Mouse (Mus musculus): Measurements from ENCODE around the gene Myo1e.
A peak's percentile ranks its signal among the peaks of the same experiment; 100 is the strongest.

Gene Myo1e

DNA sequence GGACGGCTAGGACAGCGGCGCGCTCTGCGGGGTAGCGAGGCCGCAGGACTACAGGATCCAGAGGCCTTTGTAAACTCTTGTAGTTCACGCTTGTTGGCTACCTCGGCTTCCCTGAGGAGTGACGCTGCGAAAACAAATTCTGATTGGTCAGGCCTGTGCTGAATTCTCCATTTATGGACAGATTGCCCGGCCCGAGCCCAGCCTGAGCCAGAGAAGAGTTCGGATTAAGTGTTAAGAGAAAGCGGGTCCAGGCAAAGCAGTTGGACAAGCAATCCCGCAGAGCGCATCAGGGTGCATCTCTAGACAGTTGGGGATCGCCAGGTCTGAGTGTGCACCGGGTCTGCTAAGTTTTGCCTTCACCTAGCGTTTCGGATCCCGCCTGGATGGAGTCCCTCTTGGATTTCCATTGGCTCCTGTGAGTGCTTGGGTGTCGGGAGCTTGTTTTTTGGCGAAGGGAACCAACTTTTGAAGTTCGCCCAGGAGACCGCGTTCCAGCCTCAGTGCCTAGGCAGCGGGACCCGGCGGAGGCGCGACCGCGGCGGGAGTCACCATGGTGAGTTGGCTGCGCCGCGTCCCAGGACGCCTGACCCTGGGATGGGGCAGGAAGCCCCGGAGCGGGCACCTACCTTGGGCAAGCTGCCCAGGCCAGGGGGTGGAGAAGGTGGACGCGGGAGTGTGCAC lies at the start of gene Myo1e:
Myo1e (plus strand) TSS at position 200 of the 681 bp plus-strand sequence.
- DNase-seq (ENCODE audit: low read depth, low spot score), result peak; percentile 87

DNA sequence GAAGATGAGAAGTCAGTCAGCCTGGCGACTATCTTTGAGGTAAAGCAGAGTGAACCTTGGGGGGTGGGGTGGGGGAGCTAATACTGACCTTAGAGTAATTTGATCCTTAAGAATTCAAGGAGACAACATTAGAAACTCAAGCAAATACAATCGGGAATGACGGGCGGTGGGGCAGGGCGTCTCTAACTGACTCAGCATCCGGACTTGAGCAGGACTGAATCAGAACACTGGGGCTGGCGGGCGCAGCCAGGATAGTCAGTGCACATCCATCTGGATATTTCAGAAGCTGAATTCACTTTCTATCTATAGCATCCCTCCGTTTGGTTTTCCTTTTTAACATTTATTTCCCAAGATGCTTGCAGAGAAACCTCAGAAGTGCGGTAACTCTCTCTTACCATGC lies 47.1 kb upstream of the Myo1e start:
- DNase-seq (ENCODE audit: low read depth, low spot score), result no peak

- peak; percentile 43 for DNase-seq (ENCODE audit: low read depth, low spot score)
Measured at GRCm38 (mm10) chr9:70168973-70169372, 38.2 kb upstream of the Myo1e start.

DNA sequence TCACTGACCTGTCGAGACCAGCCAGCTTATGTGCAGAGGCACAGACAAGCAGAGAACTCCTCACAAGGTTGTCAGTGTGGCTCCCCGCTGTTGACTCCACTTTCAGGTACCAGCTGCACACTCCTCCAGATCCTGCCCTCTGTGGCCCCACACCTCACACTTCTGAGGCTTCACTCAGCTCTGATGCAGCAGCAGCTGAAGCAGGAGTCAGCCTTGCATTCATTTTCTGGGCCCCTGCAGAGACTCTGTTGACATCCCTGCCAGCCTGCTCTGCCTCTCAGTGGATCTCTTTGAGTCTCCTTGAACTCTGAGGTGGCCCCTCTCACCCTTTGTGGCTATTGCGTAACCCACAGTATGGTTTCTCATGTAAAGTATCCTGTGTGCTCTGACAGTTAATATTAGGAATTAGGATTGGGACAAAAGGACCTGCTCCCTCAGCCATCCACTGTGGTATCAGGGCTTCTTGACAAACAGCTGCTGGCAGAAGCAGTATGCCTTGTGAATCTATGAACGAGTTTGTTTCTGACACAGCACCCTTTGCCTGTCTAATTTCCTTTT lies 32.8 kb upstream of the Myo1e start:
- DNase-seq (ENCODE audit: low read depth, low spot score), result no peak

GRCm38 (mm10) chr9:70174896-70175295 lies 32.3 kb upstream of the Myo1e start:
- DNase-seq (ENCODE audit: low read depth, low spot score), result no peak

- no peak for DNase-seq (ENCODE audit: low read depth, low spot score)
Measured at GRCm38 (mm10) chr9:70176291-70176690, 30.9 kb upstream of the Myo1e start.

DNA sequence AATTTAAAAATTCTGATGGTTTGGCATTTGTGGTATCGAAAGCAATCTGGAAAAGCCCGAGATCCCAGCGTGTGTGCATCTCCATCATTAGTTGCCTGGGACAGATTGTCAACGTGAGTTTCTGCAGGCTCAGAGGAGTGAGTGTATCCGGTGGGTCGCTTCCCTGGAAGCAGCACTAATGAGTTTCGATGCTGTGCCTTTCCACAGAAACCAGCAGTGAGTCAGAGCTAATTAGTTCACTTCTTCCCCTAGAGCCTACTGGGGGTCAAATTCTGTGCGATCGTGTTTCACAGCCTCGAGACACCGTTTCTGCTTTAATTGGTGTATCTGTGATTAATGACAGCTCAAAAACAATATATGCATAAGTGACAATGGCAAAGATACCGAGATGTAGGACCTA lies 25.4 kb upstream of the Myo1e start:
- DNase-seq (ENCODE audit: low read depth, low spot score), result no peak

DNA sequence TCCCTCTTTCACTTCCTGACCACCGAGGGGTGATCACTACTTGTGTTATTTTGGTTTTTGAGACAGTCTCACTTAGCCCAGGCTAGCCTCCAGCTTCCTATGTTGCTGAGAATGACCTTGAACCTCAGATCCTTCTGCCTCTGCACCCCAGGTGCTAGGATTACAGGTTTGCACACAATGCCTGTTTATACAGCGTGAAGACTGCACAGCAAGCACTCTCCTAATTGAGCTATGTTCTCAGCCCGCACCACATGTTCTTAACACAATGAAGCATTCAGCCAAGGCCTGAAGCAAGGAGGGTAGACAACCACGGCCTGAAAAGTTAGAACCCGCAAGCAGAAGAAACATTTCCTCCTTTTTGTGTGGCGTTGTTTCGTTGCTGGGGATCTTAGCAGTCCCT lies 24.5 kb upstream of the Myo1e start:
- no peak for DNase-seq (ENCODE audit: low read depth, low spot score)

- no peak for DNase-seq (ENCODE audit: low read depth, low spot score)
Measured at GRCm38 (mm10) chr9:70192336-70192735, 14.8 kb upstream of the Myo1e start.

DNA sequence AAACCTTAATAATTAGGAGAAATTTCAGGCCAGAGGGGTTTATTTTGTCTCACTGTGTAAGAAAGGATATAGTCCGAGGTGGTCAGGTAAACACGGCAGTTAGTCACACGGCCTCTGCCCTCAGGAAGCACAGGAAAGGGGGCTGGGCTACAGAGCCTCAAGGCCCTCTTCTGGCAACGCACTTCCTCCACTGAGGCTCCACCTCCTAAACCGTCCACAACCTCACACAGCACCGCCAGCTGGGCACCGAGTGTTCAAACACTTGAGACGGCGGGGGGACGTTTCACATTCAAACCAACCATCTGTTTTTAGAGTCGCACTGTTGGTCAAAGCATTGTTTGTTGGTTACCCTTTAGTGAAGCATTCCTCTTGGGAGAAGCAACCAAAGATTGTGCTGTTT lies 12.5 kb upstream of the Myo1e start:
- no peak for DNase-seq (ENCODE audit: low read depth, low spot score)

GRCm38 (mm10) chr9:70196956-70197659 lies 10.0 kb upstream of the Myo1e start:
- peak; percentile 15 for DNase-seq (ENCODE audit: low read depth, low spot score)

DNA sequence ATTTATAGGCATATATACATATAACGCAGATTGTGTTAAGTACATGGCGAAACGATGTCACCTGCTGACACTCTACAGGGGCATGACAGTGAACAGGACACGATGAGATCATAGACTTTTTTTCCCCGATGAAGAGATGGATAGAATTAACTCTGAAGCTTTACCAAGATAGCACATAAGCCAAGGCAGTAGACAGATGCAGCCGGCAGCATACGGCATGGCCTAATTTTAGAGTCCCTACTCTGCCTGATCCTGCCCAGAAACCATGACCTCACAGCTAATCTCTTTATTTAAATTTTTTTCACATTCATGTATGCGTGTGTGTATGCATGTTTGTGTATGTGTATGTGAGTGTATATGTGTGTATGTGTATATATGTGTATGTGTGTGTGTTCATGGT lies 9.2 kb upstream of the Myo1e start:
- no peak for DNase-seq (ENCODE audit: low read depth, low spot score)

DNA sequence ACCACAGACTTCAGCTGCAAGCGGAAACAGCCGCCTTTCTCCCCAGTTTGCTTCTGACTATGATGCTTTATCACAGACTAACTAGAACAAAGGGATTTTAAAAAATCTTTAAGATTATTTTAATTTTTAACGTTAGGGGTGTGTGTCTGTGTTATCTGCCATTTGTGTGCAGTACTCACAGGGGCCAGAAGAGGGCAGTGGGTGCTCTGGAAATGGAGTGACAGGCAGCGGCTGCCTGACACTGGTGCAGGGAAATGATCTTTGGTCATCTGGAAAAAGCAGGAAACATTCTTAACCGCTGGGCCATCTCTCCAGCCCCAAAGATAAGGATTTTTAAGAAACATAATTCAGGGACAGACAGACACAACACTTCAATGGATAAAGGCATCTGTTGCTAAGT lies 4.4 kb upstream of the Myo1e start:
- DNase-seq (ENCODE audit: low read depth, low spot score), result peak; percentile 76

DNA sequence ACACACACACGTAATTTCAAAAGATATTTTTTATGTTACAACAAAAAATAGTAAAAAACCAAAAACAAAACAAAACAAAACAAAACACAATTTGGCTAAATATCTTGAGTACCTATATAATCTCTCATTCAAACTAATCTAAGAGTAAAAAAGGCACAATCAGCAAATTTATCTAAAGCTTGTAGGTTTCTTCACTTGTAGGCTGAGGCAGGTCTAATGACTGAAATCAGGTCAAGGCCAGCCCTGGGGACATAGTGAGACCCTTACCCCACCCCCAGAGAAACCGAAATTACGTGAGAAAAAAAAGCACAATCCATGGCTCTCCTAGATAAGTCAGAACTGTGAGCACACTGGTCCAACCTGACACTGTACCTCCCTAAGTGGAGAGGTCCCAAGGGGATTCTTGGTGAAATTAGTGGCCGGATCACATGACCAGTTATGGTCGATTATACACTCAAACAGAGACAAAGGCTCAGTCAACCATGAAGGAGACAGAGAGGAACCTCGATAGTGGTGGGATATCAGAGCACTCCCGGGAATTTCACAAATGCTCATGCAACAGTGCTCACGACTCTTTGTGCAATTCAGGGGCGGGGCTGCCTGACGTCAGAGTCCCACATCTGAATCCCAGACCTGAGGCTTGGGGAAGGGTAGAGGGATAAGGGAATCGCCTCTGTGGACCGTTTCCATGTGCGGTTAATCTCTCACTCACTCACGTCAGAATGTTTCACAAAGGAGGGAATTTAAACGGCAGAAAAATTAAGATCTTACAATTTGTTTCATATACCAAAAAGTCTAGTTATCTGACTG lies 3.7 kb upstream of the Myo1e start:
- DNase-seq (ENCODE audit: low read depth, low spot score), result no peak

DNA sequence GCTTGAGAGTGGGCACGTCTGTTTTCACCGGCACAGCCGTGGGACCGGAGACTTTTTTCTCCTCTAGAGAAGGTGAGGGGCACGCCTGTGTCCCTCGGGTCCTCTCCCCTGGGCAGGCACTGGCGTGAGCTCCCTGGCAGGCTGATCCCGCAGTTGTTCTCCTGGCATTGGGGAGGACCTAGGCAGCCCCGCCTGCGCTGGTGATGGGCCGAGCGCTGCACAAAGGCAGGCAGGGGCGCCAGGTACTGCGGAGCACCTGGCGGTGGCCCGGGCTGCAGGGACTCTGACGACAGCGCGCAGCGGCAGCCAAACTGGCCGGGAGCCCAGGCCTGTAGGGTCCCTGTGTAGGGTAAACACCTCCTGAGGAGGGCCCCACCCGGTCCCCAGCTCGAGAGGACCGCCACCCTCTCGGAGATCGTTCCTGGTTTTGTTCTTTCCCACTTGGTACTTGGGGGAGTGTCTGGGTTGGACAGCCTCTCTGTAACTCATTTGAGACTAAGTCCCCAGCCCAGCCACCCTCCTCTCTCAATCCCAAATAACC lies 901 bp downstream of the Myo1e start:
- peak; percentile 60 for DNase-seq (ENCODE audit: low read depth, low spot score)

DNA sequence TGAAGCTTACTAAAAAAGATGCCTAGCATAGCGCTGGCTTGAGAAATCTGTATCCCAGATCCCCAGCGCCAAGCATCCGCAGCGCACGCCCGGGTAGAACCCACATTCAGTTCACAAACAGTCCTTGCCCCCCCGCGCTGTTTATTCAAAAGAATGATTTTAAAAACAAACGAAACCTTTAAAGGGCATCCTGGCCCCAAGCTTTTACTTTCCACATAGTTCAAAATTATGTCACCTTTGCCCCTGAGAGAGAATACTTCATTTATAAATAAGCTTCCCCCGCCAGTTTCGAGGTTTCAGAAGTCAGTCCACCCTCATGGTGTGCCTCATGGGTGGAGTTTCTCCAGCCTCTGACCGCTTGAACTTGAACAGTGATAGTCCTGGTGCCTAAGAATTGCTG lies 1.6 kb downstream of the Myo1e start:
- peak; percentile 33 for DNase-seq (ENCODE audit: low read depth, low spot score)

DNA sequence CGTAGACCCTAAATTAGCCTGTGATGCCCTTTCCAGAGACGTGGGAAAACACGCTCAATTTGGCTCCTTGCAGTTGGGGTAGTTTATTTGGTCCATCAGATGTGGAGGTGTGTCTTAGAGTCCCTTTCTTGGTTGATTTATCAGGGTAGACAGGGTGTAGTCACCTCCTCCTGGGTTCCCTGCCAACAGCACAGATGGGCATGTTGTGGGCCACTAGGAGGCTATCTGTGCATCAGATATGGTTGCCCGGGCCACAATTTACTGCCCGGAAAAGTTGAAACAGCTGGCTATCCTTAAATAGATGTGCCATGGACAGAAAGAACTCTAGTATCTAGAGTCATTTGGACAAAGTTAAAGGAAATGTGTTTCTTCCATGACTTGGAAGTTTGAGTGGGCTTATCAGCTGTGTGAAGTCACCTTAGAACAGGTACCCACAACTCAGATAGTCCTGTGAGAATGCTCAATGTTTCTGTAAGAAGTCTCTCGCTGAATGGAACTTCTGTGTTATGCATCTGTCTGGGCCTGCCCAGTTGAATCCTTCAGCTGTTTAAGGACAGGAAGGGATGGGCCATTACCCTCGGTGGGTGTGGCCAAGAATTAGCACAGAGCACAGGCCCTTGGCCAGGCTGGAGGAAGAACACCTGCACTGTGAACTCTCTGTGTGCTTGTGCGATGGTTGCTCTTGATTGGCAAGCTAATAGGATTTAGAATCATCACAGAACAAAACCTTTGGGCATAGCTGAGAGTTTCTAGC lies 2.3 kb downstream of the Myo1e start:
- peak; percentile 61 for DNase-seq (ENCODE audit: low read depth, low spot score)

- no peak for DNase-seq (ENCODE audit: low read depth, low spot score)
Measured at GRCm38 (mm10) chr9:70211638-70212037, 4.5 kb downstream of the Myo1e start.

GRCm38 (mm10) chr9:70216517-70216916 lies 9.4 kb downstream of the Myo1e start:
- DNase-seq (ENCODE audit: low read depth, low spot score), result no peak

GRCm38 (mm10) chr9:70219295-70219931 lies 12.3 kb downstream of the Myo1e start:
- DNase-seq (ENCODE audit: low read depth, low spot score), result no peak

All from CD4-positive, CD25-positive, alpha-beta regulatory T cell, adult 2 months (primary cell).